Mouse (Mus musculus) urinary bladder, postnatal 36 days (tissue): ENCODE measurements at regions not wholly inside any gene's neighbourhood (a gene's known extent, or its start where the extent isn't known, plus 50 kb on each side); places are given as distances from the start of the nearest gene placed in this dataset.

Source experiments
- DNase-seq, 2 experiments: peaks; one replicate each; pipeline ENCODE4 v3.0.0; 2022; ENCODE audit warnings: low spot score in 2 of 2, mixed read lengths in 1 of 2

GRCm38 (mm10) chr8:118028061-118028850, 226.5 kb upstream of the Mphosph6 start:
- DNase-seq: no peak

GRCm38 (mm10) chr8:118023451-118023850, 221.7 kb upstream of the Mphosph6 start:
- no peak for DNase-seq

GRCm38 (mm10) chr8:118021978-118022377, 220.2 kb upstream of the Mphosph6 start:
- DNase-seq: no peak

DNA sequence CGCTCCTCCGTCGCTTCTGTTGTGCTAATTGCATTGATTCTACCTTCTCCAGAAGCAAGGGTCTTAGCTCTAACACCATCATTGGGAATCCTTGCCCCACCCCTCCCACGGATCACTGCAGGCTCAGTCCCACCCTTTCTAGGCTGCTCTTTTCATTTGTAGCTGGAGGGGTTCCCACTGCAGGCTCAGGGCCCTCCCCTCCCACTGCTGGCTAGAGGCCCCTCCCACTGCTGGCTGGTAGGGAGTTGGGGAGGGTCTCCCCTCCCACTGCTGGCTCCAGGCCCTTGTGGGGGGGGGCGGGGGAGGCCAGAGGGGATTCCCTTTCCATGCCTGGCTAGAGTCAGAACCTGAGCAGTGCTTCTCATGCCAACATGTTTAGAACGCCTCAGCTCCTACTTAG, 215.5 kb upstream of the Mphosph6 start:
- DNase-seq: no peak

- DNase-seq: no peak
Measured at GRCm38 (mm10) chr8:118005186-118005585, 203.4 kb upstream of the Mphosph6 start.

GRCm38 (mm10) chr8:118004391-118004851, 202.7 kb upstream of the Mphosph6 start:
- no peak for DNase-seq

DNA sequence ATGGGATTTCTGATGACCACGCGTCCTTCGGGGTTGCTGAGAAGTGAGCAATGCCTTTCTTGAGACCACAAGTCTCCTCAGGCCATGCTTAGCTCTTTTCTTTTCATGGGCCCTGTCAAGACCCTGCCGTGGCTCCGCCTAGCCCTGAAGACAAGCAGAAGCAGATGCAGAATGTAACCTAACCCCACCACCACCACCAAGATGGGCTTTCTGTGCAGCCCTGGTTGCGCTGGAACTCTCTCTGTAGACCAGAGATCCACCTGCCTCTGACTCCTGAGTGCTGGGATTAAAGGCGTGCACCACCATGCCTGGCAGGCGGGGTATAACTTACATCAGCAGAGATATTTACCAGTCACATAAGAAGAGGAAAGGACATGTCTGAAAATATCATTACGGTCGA, 199.4 kb upstream of the Mphosph6 start:
- no peak for DNase-seq

DNA sequence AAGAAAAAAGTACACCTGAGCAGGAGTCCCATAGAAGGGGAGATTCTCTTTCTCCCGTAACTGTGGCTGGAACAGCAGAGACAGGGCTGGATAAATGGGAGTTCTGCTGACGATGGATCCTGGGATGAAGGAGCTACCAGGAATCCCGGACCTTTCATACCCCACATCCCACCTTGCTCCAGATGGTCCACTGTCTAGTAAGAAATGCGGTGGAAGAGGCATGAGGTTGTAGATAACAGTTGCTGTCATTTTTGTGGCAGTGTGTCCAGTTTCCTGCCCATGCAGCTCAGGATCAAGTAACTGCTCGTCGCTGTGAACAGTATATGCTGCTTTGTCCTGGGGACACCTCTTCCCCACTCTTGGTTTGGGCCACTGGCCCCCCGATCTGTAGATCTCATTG, 190.1 kb upstream of the Mphosph6 start:
- DNase-seq: no peak

DNA sequence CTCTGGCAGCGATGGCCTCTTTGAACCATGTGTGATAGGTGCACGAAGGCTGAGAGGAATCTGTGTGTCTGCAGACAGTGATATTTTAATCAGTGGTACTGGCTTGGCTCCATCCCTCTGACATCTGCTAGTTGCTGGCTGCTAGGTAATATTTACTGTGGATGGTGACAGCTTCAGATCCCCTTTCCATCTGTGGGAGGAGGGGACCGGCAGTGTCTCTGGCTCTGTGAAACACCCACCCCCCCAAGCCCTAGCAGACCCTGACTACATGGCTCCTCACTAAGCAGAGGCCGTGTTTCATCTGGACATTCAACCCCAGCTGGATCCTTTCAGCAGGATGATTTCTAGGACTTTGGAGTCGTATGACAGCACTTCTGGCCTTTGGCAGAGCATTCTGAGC, 187.0 kb upstream of the Mphosph6 start:
- no peak for DNase-seq

- DNase-seq: no peak
Measured at GRCm38 (mm10) chr8:117968306-117968705, 166.6 kb upstream of the Mphosph6 start.

DNA sequence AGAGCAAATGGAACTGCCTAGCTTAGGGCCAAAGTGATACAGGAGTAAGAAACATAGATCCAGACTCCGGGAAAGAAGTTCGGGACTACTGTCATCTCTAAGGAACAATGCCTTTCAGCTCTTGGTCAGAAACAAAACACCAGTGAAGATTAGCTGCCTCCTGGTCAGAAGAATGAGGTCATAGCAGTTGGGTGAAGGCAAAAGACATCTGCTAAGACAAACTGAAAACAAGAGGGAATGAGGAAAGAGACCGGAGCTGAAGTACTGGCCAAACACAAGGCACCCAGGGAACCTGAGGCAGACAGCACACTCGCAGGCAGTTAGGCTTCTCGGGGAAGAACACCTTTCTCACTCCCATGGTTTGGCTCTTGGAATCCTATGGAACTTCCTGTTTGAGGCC, 164.8 kb upstream of the Mphosph6 start:
- DNase-seq: no peak

DNA sequence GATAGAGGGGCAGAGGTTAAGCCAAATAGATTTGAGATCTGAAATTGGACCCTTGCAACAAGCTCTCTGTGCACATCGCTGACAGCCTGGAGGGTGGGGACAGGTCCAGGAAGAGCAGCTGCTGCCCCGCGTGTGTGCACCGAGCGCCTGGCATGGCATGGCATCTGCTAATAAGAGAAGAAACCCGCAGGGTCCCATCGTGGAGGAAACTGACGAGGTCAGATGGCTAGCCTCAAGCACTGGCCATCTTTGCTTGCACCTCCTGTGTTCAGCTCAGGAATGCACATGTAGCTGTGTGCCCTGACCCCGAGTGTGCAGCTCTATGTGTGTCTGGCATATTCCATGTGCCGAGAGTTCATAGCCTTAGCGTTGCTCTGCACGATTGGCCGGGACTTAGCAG, 161.7 kb upstream of the Mphosph6 start:
- DNase-seq: no peak

DNA sequence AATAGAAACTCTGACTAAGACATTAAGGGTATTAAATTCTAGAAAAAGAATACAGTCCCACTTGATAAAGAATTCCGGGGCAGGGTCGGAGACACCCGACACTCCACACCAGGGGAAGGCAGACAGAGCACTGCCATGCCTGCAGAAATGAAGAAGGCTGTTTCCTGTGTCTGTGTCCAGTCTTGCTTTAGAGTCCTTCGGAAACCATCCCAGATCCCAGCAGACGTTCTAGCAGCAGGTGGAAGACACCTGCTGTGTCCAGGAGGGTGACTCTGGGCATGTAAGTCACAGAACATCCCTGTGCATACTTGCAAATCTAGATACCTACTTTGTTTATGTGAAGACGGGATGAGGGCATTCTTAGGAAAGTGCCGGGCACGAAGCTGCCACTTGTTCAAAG, 160.9 kb upstream of the Mphosph6 start:
- no peak for DNase-seq

- DNase-seq: no peak
Measured at GRCm38 (mm10) chr8:117959501-117959900, 157.8 kb upstream of the Mphosph6 start.

DNA sequence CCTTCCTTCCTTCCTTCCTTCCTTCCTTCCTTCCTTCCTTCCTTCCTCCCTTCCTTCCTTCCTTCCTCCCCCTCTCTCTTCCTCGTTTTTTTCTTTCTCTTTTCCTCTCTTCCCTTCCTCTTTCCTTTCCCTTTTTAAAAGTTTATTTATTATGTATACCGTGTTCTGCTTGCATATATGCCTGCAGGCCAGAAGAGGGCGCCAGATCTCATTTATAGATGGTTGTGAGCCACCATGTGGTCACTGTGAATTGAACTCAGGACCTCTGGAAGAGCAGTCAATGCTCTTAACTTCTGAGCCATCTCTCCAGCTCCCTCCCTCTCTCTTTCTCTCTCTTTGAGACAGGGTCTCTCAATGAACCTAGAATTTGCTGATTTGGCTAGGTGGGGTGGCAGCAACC, 157.2 kb upstream of the Mphosph6 start:
- DNase-seq: no peak

DNA sequence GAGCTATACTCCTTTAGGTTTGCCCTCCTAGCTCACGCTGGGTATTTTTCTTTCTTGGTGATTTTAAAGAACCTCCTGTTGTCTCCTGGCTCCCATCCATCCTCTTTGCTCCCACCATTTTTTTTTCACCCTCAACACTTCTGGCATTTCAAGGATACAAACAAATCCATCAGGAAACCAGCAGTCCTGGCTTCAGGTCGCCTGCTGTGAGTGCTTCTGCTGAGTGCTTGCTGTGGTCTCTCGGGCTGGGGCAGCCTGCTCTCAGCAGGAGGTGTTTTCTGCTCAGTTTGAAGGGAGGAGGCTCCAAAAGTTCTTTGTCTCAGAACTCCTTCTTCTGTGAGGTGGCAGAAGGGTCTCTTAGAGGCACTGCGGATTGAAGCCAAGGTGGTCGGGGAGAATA, 149.9 kb upstream of the Mphosph6 start:
- DNase-seq: no peak

- DNase-seq: no peak
Measured at GRCm38 (mm10) chr8:117946540-117946939, 144.8 kb upstream of the Mphosph6 start.

DNA sequence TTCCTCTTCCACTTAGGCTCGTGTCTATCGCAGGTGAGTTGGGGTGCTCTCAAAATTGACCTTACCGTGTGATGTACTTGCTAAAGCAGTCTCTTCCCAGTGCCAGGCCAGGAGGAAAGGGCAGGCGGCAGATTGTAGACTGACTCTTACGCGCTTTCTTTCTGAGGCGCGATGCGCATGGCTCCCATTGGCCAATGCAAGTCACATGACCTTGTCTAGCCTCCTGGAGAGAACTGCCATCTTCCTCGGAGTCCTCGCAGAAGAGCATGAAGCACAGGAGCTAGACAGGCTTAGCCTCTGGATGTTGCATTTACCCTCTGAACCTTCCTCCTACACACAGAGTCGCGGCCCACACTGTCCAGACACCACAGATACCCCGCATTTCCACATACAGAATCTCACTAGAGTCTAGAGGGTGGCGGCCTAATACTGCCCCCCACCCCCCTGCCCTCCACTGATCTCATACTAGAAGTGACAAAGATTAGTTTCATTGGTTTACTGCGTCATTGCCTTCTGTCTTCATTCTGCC, 132.9 kb upstream of the Mphosph6 start:
- DNase-seq: no peak

DNA sequence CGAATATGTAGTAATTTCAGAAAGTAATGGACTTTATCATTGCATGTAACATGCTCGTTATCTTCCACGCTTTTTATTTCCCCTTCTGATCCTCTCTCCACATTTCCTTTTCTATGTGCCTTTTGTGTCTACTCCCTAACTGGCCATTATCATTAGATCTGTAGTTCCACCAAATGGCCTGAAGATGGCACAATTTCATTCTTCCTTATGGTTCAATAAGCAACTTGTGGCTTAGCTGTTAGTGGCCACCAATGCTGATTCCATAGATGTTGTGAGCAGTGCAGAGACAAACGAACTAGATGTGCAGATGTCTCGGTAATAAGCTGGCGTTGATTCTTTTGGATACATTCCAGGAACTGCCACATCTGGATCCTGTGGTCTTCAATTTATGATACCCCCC, 128.9 kb upstream of the Mphosph6 start:
- no peak for DNase-seq

- no peak for DNase-seq
Measured at GRCm38 (mm10) chr8:117929606-117930005, 127.9 kb upstream of the Mphosph6 start.

DNA sequence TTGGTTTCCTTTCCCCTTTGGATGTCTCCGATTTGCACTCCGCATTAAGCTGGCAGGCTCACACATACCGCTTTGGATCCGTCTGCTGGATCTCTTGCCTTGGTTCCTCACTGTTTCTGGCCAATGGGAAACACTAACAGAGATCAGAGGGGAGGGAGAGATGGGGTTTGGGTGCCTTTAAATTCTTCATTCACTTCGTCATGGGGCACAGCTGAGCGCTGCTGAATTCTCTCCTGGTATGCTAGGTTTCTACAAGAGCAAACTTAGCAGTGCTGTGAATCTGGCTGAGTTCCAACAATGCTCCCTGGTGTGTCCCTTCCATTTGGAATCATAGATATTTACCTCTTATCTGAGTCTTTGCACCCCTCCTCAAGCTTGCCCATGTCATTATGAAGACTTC, 121.6 kb upstream of the Mphosph6 start:
- no peak for DNase-seq

DNA sequence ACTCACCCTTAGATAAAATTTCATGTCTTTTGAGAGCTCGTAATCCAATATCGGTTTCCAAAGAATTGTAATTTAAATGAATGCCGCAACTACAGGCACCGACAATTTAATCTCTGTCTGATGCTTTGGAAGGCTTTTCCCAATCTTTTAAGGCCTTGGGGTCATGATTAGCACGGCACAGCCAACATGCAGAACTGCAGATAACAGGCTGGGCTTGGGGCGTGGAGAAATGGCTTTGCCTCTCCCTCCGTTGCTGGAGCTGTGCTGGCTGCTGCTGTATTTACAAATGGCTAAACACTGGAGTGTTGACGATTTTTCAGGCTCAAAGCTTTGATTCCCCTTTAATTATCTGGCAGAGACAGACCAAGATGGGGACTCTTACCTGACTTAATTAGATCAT, 101.3 kb upstream of the Mphosph6 start:
- DNase-seq: no peak

DNA sequence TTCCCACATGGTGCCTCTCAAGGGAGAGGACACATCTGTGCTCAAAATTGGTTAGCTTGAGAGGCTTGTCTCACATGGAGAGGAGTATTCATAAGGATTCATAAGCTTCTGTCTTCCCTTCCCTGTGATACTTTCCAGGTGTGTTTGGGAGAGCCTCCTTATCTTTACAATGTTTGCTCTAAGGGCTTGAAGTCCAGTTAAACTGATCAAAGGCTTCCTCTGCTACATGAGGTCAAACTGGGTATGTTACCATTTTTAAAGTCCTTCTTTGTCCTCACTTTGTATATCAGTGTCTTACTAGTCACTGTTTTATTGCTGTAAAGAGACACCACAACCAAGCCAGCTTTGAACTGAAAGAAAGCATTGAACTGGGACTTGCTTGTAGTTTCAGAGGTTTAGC, 98.1 kb upstream of the Mphosph6 start:
- no peak for DNase-seq

GRCm38 (mm10) chr8:117898015-117898414, 96.3 kb upstream of the Mphosph6 start:
- DNase-seq: no peak
